Mouse (Mus musculus) kidney, adult 9 months (tissue): ENCODE measurements around the gene Nol8.

ENCODE experiments used
- DNase-seq: peaks from one replicate; pipeline ENCODE4 v3.0.0; 2022

Nol8 gene

GRCm38 (mm10) chr13:49691056-49691455, 38.2 kb downstream of the Nol8 start:
- no peak for DNase-seq

DNA sequence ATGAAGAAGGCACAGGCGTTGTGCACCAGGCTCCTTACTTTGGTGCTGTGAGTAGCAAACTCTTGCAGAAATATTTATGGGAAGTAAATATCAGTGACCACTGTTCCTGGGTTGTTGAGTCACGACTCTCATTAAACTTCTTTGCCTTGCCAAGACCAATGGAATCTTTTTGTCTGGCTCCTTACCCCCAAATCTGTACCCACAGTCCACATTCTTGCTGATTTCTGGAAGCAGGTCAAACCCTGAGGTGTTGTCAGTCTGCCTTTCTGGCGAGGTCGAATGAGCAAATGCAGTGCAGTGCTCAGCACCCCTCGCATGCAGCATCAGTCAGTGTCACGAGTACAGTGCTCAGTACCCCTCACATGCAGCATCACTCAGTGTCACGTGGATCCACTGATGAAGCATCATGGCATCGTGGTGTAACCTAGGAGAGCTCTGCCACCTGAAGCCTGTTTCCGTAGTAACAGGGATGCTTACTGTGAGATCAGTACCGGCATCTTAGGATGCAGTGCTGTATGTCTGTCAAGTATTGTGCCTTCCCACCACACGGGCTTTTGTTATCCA, 50.4 kb downstream of the Nol8 start:
- no peak for DNase-seq

GRCm38 (mm10) chr13:49706032-49706690, 53.3 kb downstream of the Nol8 start:
- DNase-seq = no peak

DNA sequence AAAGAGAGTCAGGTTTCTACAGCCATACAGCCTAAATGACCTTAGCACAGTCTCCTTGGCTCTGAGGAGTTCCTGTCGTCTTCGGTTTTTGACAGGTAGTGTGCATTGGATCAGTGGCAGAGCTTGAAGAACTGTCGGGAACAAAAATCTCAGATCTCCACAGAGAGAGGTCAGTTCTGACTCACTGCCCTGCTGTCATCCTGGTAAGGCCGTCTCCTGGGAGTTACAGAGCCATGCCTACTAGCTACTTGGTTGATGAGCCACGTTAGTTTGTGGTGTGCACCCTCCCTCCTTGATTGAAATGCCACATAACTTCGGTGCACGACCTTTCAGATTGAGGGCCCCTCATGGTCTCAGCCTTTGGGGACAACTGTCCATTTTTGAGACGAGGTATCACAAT, 55.4 kb downstream of the Nol8 start:
- DNase-seq = no peak

DNA sequence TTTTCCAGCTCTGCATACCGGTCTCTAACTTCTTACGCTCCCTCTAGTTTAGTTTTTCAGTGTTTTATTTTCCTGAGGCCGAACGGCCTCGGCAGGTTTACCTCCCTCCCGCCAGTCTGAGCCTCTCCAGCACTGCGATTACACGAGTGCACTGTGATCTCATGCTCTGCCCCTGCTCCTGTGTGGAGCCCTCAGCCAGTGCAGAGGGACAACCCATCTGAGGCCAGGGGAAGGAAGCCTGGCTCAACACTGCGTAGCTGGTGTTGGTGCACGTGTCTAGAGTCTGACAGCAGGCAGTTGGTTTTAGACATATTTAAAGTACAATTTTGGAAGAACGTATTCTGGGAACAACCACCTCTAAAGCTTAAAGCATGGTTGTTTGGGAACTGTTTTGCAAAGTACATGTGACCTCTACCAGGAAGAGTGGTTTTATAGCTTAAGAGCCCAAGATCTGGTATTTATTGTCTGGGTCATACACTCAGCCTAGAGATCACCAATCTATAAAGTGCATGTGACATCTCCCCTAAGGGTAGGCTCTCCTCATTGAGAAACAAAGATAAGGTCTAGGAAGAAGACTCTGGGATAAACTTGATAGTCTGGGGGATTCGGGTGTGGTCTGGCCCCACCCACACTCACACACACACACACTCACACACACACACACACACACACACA, 59.3 kb downstream of the Nol8 start:
- DNase-seq = no peak

DNA sequence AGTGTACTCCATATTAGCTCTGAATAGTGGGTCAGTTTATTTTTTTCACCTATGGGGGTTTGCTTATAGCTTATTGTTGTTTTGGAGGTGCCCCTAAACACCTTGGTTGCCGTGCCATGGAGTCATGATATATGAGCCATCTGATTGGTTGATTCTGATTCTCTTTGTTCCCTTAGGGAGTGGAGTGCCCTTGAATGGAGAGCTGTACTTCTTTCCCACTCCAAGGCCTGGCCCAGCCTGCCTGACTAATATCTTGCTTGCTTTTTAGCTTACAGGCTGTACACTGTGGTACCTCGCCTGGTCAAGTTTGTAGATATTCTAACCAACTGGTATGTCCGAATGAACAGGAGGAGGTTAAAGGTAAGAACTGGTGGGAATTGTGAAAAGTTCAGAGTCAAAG, 66.4 kb downstream of the Nol8 start:
- DNase-seq = no peak
